Mouse (Mus musculus) hindbrain, embryonic 11.5 days (tissue): ENCODE measurements around the gene Zfp128. TPM values are rescaled to one million over a fixed set of nuclear protein-coding genes. Genes with fewer than 3 reads are reported as not detected.

ENCODE experiments used
- ATAC-seq: fragments of 200-750 bp; cut with Nextera tagmentation; 2 replicates; pipeline ENCODE4 v1.8.0; 2017; ENCODE audit warnings: mild to moderate bottlenecking, moderate TSS enrichment, moderate library complexity; ENCODE audit not compliant: low FRiP score
- DNase-seq: peaks from one replicate; pipeline ENCODE4 v3.0.0-alpha.2; 2015; ENCODE audit warnings: low spot score
- H3K27ac ChIP-seq: fragments of 300-500 bp; sonication (generic); 2 replicates; pipeline ENCODE4 v1.5.1; 2014; ENCODE audit warnings: mild to moderate bottlenecking, low read depth, low read length
- H3K27me3 ChIP-seq: fragments of 300-500 bp; sonication (generic); 2 replicates; pipeline ENCODE4 v1.6.1; 2014; ENCODE audit warnings: mild to moderate bottlenecking, low read length, moderate library complexity, mixed read lengths; ENCODE audit not compliant: control insufficient read depth, insufficient read depth
- H3K36me3 ChIP-seq: fragments of 300-500 bp; sonication (generic); 2 replicates; pipeline ENCODE4 v1.6.1; 2014; ENCODE audit warnings: mild to moderate bottlenecking, low read length, moderate library complexity, mixed read lengths; ENCODE audit not compliant: control insufficient read depth, insufficient read depth
- H3K4me1 ChIP-seq: fragments of 300-500 bp; sonication (generic); replicated peaks from 2 replicates; pipeline ENCODE4 v1.6.1; 2014; ENCODE audit warnings: low read length, mixed read lengths; ENCODE audit not compliant: control insufficient read depth, insufficient read depth
- H3K4me2 ChIP-seq: fragments of 300-500 bp; sonication (generic); replicated peaks from 2 replicates; pipeline ENCODE4 v1.6.1; 2014; ENCODE audit warnings: mild to moderate bottlenecking, low read depth, low read length
- H3K4me3 ChIP-seq: fragments of 300-500 bp; sonication (generic); 2 replicates; pipeline ENCODE4 v1.5.1; 2014; ENCODE audit warnings: low read depth, low read length
- H3K9ac ChIP-seq: fragments of 300-500 bp; sonication (generic); 2 replicates; pipeline ENCODE4 v1.6.1; 2014; ENCODE audit warnings: low read depth, low read length
- H3K9me3 ChIP-seq: fragments of 300-500 bp; sonication (generic); 2 replicates; pipeline ENCODE4 v1.6.1; 2016; ENCODE audit warnings: low read length; ENCODE audit not compliant: control insufficient read depth
- WGBS: fragments of 180-500 bp; shearing (Covaris S2); extraction: QIAGEN DNeasy Blood & Tissue Kit; methylation state at CpG from one replicate; pipeline ENCODE4 v1.1.7; 2014; 5-methylcytosine and 5-hydroxymethylcytosine counted together
- polyA plus RNA-seq: library from polyadenylated mRNA; unstranded; fragments of >200 nt; fragmentation: Nextera tagmentation; extraction: Ambion mirVana; gene quantifications from 2 replicates; pipeline ENCODE4 v1.2.1, GENCODE M21; 2014

The Zfp128 gene
- polyA plus RNA-seq, 1 experiment from 2014 or later = 6.1 TPM

DNA sequence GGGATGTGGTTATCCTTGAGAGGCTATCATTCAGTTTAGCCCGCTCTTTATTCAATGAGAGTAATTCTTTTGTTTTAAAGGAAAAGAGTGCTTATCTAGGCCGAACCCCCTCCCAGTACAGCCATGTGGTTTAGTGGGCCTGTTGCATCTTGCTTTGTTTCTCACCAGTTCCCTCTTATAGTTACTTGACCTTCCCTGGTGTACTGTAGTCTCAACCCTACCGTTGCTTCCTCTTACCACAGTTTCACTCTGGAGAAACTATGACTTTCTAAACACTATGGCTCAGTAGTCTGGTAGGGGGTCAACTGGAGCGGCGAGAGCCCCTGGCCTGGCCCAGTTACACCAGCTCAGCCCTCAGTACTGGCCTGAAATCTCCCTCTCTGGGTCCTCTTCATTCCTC, 6.6 kb downstream of the Zfp128 start:
- no peaks in the 10 kb centered on the region for H3K27me3 ChIP-seq
- no peaks in the 10 kb centered on the region for H3K9me3 ChIP-seq
- ATAC-seq (no peak), DNase-seq (no peak)
- no peak overlapping the region for H3K4me2 ChIP-seq
- WGBS = 90% methylated on average over 5 of the region's 5 CpGs
- peaks cover 2% of the 10 kb centered on the region; the same call in 1 of the 2 replicates for H3K36me3 ChIP-seq
- H3K9ac ChIP-seq = no peak overlapping the region
- no peak overlapping the region for H3K27ac ChIP-seq
- no peak overlapping the region for H3K4me3 ChIP-seq
- no peaks in the 10 kb centered on the region for H3K4me1 ChIP-seq

DNA sequence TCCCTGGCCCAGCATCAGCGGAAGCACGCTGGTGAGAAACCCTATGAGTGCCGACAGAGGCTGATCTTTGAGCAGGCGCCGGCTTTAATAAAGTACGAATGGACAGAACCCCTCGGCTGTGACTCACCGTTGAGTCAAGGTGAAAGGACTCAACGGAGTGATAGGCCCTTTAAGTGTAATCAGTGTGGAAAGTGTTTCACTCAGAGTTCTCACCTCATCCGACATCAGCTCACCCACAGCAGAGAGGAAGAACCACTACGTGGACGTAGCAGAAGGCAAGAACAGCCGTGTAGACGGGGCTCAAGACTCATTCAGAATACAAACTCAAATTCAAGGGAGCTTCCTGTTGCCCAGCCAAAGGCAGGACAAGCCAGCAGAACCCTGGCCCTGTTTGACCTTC, 10.0 kb downstream of the Zfp128 start:
- H3K4me3 ChIP-seq = no peak overlapping the region
- H3K9me3 ChIP-seq = no peaks in the 10 kb centered on the region
- H3K9ac ChIP-seq = no peak overlapping the region
- no peak overlapping the region for H3K4me2 ChIP-seq
- peaks cover 2% of the 10 kb centered on the region; the same call in 1 of the 2 replicates for H3K36me3 ChIP-seq
- no peak for ATAC-seq
- no peak for DNase-seq
- no peaks in the 10 kb centered on the region for H3K4me1 ChIP-seq
- no peaks in the 10 kb centered on the region for H3K27me3 ChIP-seq
- no peak overlapping the region for H3K27ac ChIP-seq
- WGBS = 93% methylated on average over 14 of the region's 14 CpGs

GRCm38 (mm10) chr7:12891334-12891733, 10.4 kb downstream of the Zfp128 start:
- WGBS = 67% methylated on average over 1 of the region's 1 CpGs
- ATAC-seq (no peak), DNase-seq (no peak)
- Histone ChIP-seq H3K27ac (no peak overlapping the region), H3K9ac (no peak overlapping the region), H3K4me3 (no peak overlapping the region), H3K4me1 (no peaks in the 10 kb centered on the region), H3K9me3 (no peaks in the 10 kb centered on the region), H3K27me3 (no peaks in the 10 kb centered on the region), H3K4me2 (no peak overlapping the region), H3K36me3 (peaks cover 2% of the 10 kb centered on the region; the same call in 1 of the 2 replicates)

DNA sequence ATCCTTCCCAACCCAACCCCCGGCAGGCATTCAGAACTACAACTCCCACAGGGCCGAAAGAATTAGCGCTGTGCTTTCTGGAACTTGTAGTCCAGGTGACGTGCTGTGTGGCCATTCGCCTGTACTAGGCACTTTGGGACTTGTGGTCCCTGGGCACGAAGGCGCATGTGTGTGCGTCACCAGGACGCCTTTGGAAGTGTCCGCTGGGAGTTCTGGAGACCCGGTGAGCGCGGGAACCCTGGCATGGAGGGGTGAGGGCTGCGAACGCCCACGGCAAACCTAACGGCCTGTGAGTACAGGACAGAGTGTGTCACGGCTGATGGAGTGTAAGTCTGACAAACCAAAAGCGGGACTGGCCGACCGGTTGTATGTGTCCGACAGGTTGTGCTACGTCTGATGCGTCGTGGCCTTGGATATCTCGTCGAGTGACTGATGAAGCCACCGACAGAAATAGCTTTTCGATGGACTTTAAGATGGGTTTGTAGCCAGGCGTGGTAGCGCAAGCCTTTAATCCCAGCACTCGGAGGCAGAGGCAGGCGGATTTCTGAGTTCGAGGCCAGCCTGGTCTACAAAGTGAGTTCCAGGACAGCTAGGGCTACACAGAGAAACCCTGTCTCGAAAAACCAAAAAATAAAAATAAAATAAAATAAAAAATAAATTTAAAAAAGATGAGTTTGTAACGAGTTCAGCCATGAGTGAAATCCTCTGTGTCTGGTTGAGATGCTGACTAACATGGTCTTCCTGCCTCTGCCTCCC, 16.9 kb downstream of the Zfp128 start, which contains the start of gene Zscan22:
Zscan22 (plus strand) TSS at position 161 of the 756 bp plus-strand sequence.
- no peak within 1 kb of the TSS for H3K27ac ChIP-seq
- H3K9ac ChIP-seq = peak within 1 kb of the TSS; percentile 46
- ATAC-seq (peak; percentile 99), DNase-seq (peak; percentile 95)
- no peaks in the 10 kb centered on the region for H3K27me3 ChIP-seq
- H3K9me3 ChIP-seq = no peaks in the 10 kb centered on the region
- no peaks in the 10 kb centered on the region for H3K36me3 ChIP-seq
- no peaks in the 10 kb centered on the region for H3K4me1 ChIP-seq
- H3K4me2 ChIP-seq = peak within 1 kb of the TSS; percentile 42
- WGBS = 7% methylated on average over 36 of the region's 36 CpGs
- peak within 1 kb of the TSS; percentile 56 for H3K4me3 ChIP-seq

DNA sequence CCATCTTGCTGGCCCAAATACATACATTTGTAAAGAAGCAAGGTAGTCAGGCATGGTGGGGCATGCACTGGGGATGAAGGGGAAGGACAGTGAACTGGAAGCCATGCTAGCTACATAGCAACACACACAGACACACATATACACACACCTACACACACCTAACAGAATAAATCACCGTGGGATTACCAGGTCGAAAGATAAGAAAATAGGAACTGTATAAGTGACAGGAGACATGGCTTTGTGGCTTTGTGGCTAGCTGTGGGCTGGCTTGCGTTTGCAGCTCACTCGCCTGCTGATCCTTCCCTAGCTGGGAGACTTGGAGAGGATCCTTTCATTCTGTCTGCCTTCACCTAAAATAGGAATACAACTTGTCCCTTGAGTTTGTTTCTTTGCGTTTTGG, 20.5 kb downstream of the Zfp128 start:
- H3K36me3 ChIP-seq = 0 out of 2 replicates have a peak, but pooled peaks cover 5% of the 10 kb centered on the region
- no peak for ATAC-seq

DNA sequence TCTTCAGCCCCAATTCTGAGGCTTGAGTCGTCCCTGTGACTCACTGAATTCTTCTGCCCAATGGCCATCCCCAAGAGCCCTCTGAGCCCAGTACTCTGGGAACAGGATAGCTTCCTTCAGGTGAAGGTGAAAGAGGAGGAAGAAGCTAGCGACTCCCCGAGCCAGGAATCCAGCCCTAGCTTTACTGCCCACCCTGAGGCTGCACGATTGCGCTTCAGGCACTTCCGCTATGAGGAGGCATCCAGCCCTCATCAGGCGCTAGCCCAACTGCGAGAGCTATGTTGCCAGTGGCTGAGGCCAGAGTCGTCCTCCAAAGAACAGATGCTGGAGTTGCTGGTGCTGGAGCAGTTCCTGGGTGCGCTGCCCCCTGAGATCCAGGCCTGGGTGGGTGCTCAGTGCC, 22.6 kb downstream of the Zfp128 start:
- Histone ChIP-seq H3K36me3 (0 out of 2 replicates have a peak, but pooled peaks cover 8% of the 10 kb centered on the region), H3K4me1 (no peaks in the 10 kb centered on the region), H3K9ac (no peak overlapping the region), H3K4me3 (no peak overlapping the region), H3K27ac (no peak overlapping the region), H3K27me3 (no peaks in the 10 kb centered on the region), H3K9me3 (no peaks in the 10 kb centered on the region), H3K4me2 (no peak overlapping the region)
- ATAC-seq = no peak
- no peak for DNase-seq
- 64% methylated on average over 10 of the region's 10 CpGs for whole genome bisulfite sequencing

More for the DNA sequence above, 20.5 kb downstream of the Zfp128 start:
- no peak for DNase-seq
- Histone ChIP-seq H3K4me1 (no peaks in the 10 kb centered on the region), H3K9ac (no peak overlapping the region), H3K9me3 (no peaks in the 10 kb centered on the region), H3K27ac (no peak overlapping the region), H3K27me3 (no peaks in the 10 kb centered on the region), H3K4me2 (no peak overlapping the region), H3K4me3 (no peak overlapping the region)
- WGBS = 91% methylated on average over 5 of the region's 5 CpGs

GRCm38 (mm10) chr7:12905146-12905545, 24.2 kb downstream of the Zfp128 start:
- Histone ChIP-seq H3K4me1 (no peaks in the 10 kb centered on the region), H3K36me3 (0 out of 2 replicates have a peak, but pooled peaks cover 8% of the 10 kb centered on the region), H3K27me3 (no peaks in the 10 kb centered on the region), H3K27ac (no peak overlapping the region), H3K9me3 (no peaks in the 10 kb centered on the region), H3K4me2 (no peak overlapping the region), H3K4me3 (no peak overlapping the region), H3K9ac (no peak overlapping the region)
- DNase-seq (no peak), ATAC-seq (no peak)
- 95% methylated on average over 1 of the region's 1 CpGs for WGBS

GRCm38 (mm10) chr7:12909498-12909962, 28.6 kb downstream of the Zfp128 start:
- ATAC-seq (peak; percentile 53), DNase-seq (peak; percentile 82)
- Histone ChIP-seq H3K27ac (0 out of 2 replicates have a peak overlapping the region, but pooled peaks have one; percentile 56), H3K9ac (peak overlapping the region; percentile 62; the same call in 1 of the 2 replicates), H3K27me3 (no peaks in the 10 kb centered on the region), H3K9me3 (no peaks in the 10 kb centered on the region), H3K4me2 (peak overlapping the region; percentile 64), H3K4me3 (peak overlapping the region; percentile 46), H3K36me3 (0 out of 2 replicates have a peak, but pooled peaks cover 6% of the 10 kb centered on the region), H3K4me1 (no peaks in the 10 kb centered on the region)
- 39% methylated on average over 7 of the region's 7 CpGs for WGBS
